Mouse (Mus musculus) right cerebral cortex, postnatal 14 days (tissue): ENCODE data around the gene Laptm5.

ENCODE experiments used
- DNase-seq: peaks from one replicate; pipeline ENCODE4 v3.0.0; 2022

Laptm5 gene

DNA sequence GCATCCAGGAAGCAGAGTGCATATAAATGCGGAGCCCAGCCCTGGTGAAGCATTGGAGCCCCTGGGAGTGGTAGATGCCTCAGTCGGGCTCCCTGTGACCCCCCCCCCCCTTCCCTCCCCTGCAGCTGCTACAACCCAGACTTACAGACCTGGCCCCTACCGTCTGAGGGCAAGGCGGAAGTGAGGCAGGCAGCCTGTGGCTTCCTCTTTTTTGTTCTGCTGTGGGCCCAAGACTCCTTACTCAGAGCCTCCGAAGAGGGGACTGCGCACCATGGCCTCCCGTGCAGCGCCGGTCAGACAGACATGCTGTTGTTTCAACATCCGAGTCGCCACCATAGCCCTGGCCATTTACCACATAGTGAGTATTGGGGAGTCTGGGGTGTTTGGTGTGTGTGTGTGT, at the start of gene Laptm5:
Gene Laptm5 (plus strand): TSS at position 49 of the 400 bp plus-strand sequence.
- DNase-seq = no peak

DNA sequence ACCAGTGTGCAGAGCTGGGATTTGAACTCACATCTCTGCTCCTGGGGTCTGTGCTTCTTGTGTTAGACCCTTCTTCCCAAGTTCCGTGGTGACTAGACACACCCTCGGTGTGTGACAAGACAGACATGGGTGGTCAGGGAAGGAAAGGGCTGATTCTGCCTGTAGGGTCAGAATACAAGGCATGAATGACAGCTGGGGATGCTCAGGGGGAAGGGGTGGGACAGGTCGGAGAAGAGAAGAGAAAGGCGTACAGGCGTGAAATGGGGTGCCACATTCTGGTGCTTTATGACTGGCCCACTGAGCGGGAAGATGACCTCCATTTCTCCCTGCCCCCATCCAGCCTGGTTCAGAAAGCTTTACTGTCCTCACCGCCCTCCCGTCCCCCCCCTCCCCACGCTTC, 47.5 kb upstream of the Laptm5 start:
- no peak for DNase-seq

DNA sequence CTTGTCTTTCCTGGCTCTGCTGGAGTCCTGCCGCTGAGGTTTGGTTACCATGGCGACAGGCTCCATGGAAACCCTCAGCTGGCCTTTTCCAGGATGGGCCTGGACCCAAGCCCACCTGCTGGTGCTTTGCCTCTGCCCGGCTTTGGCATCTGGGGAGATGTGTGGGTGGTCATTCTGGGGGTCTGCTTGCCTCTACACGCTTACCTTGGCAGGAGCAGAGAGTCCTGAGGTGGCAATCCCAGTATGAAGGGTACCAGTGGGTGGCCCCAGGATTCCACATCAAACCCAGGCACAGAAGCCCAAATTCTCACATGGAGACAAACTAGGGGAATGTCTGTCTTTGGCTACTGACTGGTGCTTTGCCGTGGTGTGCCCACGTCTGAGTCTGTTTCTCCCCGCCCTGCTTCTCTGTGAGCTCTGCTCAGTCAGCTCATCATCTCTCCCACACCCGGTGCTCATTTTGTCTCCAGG, 47.0 kb upstream of the Laptm5 start:
- DNase-seq = peak; percentile 92

DNA sequence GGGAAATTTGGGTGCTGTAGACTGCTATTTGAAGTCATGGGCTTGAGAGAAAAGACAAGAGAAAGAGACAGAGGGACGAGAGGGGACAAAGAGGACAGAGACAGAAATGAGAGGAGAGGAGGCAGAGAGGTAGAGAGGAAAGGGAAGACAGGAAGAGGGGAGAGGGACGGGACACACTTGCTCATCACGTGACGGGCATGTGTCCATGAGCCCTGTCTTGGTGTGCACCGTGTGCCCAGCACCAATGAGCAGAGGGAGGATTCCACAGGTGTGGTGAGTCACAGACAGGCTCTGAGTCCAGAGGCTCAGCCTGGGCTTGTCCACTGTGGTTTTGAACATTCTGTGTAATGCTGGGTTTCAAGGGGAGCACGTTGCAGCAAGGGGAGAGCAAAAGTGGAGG, 45.0 kb upstream of the Laptm5 start:
- no peak for DNase-seq

DNA sequence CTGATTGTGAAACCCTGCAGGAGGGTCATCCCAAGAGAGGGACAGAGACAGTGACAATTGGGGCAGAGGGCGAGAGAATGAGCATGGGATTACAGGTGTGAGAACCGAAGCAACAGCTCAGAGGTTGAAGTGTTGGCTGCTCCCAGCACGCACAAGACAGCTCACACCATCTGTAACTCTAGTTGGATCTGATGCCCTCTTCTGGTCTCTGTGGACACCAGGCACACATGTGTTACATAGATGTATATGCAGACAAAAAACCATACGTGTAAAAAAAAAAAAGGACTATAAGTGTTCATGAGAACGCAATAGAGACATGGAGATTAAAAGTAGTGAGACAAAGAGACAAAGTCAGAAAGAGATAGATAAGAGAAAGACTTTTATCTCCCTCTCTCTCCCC, 44.1 kb upstream of the Laptm5 start:
- DNase-seq = peak; percentile 4

DNA sequence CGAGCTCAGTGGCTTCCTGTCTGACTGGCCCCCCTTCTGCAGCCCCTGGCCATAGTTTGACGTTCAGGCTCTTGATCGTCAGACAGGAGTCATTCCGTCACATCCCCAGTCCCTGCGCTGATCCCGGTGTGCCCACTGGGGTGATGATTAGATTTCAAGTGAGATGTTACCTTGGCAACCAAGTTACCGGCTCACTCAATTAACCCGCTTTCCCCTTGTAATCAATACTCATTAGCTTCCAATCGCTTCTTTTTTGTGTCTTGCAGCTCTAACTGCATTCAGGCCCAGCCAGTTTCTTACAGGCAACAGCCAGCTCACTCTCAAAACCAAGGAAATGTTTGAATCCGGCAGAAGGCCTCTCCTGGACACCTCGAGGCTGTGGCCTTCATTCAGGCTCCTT, 40.5 kb upstream of the Laptm5 start:
- DNase-seq = peak; percentile 3

DNA sequence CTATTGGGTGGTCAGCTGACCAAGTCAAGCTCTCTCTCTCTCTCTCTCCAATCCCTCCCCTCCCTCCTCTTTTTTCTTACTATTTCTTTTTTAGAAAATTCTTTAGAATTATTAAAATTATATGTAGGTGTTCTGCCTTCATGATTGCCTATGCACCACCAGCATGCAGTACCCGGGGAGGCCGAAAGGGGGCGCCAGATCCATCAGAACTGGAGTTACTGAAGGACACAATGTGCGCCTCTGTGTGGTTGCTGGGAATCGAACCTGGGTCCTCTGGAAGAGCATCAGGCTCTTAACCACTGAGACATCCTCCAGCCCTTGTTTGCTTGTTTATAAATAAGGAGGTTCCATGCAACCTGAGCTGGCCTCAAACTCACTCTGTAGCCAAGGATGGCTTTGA, 39.5 kb upstream of the Laptm5 start:
- DNase-seq = no peak

DNA sequence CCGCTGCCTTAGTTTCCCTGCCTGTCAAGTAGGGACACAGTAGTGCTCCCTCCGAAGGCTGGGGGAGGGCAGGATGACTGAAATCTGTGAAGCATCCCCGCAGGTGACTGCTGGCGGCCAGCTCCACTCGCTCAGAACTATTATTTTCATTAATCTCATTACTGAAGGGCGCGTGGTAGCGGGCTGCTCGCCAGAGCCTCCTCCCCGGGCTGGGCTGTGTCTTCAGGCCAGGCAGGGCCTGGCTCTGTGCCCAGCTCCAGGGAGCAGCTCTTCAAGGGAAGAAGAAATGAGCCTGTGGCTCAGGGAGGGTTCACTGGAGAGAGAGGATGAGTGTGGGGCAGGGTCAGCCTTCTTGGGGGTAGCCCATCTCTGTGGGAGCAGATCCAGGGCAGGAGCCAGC, 38.3 kb upstream of the Laptm5 start:
- DNase-seq = peak; percentile 65

DNA sequence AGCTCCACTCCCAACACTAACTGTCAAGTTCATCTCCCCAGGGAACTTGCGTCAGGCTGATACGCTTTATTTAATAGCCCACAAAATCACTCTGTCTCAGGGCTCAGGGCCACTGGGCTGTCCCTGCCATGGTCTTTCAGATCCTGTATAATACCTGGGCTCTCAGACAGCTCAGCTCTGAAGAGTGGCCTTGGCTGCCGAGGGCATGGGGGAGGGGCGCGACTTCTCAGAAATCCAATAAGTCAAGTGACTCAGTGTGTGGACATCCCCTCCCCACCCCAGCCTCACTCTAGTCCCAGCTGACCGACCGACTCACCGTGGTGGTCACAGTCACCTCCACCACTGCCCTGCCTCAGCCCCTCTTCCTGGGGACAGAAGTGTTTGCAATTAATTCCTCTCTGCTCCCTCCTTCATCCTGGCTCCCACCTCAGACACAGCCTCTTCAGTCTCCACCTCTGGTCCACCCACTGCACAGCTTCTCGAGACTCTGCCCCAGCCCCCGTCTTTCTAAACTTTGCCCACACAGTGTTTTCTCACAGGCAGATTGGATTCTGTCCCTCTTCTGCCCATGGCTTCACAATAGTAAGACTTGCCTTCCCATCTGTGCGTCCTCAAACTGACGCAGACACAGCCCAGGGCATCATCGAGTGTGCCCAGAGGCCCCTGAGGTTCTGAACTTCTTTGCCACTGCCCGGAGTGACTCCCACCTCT, 36.8 kb upstream of the Laptm5 start:
- no peak for DNase-seq

DNA sequence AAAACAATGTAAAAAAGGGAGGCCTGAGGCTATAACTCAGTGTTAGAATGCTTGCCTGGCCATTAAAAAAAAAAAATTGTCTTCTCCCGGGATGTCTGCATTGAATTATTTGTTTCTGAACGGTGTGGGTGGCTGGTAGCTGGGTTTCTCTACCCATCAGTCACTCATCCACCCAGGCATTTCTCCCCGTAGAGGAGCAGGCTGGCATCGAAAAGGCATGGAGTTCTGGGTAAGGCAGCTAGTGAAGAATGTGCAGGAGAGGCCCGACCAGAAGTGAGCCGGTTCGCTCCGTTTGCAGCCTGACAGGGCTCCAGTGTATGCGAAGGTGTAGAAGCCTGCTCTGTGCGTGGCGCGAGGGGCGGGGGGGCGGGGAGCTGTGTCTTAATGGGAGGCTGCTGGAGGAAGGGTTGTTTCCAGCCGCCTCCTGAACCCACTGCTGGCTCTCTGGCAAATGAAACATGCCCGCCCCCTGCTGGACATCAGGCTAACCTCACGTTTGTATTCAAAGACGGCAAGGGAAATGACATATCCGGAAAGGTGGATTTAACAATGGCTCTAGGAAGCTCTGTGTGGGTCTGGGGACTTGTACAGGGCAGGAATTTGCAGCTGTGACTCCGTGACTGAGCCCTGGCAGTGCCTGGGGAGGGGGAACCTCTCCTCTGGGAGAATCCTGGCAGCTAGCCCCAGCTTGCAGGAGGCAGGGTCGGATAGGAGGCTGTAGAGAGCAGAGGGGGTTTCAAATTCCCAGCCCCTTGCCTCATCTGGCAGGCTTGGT, 34.5 kb upstream of the Laptm5 start:
- peak; percentile 96 for DNase-seq

DNA sequence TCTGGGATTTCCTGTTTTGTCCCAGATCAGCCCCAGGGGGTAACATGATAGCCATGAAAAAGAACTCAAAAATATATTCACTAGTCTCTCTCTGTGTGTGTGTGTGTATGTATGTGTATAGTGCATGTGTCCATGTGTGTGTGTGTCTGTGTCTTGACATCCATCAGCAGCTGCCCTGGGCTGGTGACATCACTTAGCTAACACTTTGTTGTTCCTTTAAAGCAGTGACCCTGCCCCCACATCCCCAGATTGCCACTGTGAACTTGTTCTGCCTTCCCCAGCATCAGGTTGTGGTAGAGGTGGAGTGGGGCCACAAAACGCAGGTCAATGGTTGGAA, 33.9 kb upstream of the Laptm5 start:
- no peak for DNase-seq

DNA sequence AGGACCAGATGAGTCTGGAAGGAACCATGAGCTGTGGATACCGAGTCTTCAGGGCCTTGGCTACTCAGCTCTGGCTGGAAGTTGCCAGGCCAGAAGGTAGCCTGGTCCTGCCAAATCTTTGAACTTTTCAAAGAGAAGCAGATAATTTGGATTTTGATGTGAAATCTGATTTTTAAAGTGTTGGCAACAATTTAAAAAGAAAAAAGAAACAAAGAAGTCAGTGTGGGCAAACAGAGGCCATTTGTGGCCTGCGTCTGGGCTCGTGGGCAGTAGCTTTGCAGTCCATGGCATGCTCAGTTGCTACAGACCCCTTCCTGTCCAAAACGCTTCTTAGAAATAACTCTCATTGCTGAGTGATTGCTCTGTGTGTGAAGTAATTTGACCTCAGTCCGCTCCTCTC, 31.6 kb upstream of the Laptm5 start:
- DNase-seq = no peak

DNA sequence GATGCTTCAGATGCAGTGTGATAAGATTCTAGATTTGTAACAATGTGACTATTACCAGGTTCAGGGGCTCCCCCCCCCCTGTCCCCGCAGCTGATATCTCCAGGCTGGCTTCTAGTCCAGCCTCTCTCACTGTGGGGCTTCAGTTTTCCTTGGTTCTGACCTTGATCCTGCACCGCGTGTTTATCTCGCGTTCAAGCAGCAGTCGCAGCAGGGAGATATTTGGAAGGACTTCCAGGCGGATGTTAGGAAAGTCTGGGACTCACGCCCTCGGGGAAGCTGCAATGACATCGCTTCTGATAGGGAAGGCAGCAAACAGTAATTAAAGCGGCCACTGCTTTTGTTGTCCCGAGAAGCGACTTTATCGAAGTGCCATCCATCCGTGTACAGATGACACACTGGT, 30.2 kb upstream of the Laptm5 start:
- DNase-seq = no peak

DNA sequence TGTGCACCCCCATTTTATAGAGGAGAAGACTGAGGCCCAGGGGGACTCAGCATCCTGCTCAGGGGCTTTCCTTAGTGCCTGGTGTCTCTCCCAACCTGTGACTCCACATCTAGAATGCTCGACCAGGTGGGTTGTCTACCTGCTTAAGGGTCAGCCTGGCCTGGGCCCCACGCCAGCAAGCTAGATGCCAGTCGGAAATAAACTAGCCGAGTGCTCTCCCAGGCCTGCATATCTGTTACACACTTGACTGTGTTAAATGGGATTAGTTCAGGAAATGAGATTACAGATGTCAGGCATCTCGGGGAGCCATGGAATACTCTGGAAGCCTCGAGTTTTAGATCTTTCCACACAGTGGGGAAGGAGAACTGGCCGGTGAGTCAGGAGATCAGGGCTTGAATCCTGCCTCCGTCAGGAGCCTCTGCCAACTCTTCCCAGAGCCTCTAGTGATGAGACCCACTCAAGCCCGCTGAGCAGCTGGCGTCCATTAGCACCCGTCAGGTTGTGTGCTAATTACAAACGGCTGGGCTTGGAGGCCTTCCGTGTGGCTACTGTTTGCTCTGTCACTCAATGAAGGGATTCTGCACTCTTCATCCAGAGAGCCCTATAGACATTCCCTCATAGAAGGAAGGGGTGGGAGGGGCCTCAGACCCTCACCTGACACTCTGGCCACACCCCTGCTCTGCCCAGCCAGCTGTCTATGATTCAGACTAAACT, 28.9 kb upstream of the Laptm5 start:
- DNase-seq = no peak

DNA sequence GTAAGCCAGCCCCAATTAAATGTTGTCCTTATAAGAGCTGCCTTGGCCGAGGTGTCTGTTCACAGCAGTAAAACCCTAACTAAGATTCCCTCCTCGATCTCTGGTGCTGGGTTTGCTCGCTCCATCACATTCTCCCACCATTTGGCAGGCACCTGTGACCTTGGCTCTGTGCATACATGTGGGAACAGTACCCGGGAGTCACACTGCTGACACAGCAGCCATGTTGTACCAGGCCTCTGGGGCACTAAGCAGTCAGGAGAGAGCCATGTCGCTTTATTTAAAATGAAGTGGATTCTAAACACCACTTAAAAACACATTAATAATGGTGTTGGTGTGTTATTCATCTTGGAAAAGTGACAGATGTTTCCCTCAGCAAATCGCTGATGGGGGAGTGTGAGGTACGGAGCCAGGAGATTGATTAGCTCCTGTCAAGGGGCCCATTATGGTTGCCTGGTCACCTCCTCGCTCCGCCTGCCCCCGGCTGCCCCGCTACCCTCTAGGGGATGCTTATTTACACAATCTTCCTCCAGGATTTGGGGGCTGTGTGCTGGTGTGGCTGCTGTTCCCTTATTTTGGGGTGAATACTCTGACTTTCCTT, 25.7 kb upstream of the Laptm5 start:
- no peak for DNase-seq

DNA sequence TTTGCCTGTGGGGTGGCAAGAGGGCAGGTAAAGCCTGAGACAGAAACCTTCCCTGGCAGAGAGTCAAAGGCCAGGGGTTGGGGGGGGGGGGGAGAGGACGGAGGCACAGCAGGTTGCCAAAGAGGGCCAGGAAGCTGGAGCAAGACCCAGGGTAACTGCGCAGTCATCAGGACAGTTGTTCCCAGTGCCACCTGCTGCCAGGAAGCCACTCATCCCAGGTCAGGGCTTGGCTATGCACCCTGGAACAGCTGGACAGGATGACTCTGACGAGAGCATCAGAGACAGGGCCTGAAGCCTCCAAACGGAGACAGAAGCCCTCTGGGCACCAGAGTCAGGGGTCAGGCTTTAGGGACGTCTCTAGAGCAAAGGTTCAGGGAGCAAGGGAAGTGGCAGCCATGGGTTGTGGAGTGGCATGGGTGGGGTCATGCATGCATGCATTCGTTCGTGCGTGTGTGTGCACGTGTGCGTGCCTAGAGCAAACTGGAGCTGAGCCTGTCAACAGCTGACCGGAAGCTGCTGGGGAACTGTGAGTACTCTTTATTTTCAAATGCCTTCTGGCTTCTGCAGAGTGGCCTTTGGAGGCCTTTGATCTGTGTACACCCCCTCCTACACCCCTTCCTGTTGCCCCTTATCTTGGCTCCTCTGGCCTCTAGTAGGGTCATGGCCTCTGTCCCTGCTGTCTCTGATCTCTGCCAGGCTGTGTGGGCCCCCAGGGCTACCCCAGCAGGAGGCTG, 23.0 kb upstream of the Laptm5 start:
- DNase-seq = no peak

DNA sequence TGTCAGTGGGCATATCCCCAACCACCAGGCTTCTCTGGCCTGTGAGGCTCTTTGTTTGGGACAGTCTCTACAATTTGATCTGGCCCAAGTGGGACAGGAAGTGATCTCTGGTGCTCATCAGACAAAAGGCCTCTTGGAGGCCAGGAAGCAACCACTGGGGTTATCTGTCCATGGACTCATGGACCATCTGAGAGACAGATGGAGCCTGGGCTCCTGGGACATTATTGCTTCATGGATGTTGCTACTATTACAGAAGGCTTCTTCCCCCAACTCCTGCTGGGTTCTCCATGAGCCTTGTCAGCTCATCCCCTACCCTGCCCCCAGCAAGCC, 22.4 kb upstream of the Laptm5 start:
- DNase-seq = no peak

DNA sequence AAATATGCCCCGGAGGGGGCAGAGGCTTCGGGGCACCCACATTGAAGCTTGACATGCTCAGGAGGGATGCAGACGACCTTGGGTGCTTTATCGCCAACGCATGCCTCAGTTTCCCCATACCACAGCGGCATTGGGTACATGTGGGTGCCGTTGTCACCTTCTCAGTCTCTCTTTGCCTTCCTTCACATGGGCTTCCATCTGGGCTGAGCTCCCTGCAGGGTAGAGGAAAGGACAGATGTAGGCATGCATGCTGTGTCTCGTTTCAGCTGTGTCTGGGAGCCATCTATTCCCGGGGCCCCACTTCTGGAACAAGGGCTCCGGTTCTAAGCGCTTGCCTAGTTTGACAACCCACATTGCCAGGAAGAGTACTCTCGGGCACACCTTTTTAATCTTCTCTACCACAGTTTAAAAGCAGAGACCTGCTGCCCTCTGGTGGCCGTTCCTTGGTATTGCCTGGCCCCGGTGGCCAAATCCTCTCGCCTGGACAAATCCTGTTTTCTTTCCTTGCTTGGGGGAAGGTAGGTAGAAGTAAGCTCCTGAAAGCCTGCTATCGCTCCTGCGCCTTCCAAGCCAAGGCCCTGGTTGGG, 20.8 kb upstream of the Laptm5 start:
- peak; percentile 73 for DNase-seq

DNA sequence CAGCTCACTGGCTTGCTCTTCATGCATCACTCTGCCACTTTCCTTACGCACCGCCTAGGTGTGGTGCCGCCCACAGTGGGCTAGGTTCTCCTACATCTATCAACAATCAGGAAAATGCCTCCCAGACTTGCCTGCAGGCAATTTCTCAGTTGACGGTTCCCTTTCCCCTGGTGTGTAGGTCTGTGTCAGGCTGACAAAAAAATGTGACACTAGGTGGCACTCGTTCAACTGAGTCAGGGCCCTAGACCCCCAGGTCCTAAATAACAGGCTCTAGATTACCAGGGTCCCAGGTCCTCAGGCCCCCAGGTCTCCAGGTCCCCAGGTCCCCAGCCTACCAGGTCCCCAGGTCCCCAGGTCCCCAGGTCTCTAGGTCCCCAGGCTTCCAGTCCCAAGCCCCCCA, 19.2 kb upstream of the Laptm5 start:
- no peak for DNase-seq

DNA sequence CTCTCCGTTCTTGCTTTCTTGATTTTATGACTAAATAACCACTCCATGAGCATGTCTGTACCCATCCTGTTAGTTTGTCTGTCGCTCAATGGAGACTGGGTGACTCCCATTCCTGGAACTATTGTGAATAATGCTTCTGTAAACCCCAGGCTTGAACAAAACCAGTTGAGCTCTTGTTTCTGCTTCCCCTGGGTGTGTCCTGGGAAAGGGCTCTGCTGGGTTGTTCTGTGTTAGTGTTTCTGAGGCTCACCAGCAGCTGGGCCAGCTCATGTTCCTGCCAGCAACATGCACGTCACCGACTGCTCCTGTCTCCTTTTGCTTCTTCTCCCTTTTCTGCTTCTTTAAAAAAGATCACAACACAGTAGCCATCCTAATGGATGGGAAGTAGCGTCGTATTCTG, 17.2 kb upstream of the Laptm5 start:
- DNase-seq = no peak

DNA sequence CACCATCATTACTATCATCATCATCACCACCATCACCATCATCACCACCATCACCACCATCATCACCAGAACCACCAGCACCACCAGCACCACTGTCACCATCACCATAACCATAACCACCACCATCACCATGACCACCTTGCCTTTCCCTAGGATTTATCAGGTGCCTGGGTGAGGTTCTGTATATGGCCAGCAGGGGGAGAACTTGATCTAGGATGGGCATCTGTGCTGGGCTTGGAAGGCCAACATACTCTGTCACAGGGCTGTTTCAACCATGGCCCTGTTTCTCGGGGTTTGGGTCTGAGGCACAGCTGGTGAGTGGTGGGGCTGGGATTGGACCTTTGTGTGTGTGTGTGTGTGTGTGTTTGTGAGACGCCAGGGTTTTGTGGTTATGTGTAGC, 16.6 kb upstream of the Laptm5 start:
- DNase-seq = peak; percentile 70

DNA sequence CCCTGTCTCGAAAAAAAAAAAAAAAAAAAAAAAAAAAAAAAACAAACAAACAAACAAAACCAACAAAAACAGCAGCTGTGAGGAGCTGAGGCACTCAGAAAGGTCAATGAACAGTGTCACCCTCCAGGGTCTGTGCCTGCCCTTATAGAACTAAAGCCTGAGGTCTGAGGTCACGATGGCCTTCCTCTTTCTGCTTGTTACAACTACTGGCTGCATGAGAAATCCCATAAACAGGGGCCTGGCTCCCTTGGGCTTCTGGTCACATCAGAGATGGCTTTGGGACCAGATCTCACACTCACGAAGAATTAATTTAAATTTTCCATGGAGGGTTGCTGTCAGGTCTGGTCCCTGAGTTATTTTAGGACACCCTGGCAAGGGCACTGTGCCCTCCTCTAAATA, 13.5 kb upstream of the Laptm5 start:
- DNase-seq = no peak
